Mouse (Mus musculus) naive thymus-derived CD4-positive, alpha-beta T cell, adult 2 months (primary cell): ENCODE measurements around the gene Iyd.

Experiments
- DNase-seq: peaks from one replicate; pipeline ENCODE4 v3.0.0-alpha.2; 2011; ENCODE audit warnings: low read depth

The Iyd gene

GRCm38 (mm10) chr10:3549384-3549783 lies 9.3 kb downstream of the Iyd start:
- no peak for DNase-seq

GRCm38 (mm10) chr10:3555128-3555527 lies 15.1 kb downstream of the Iyd start:
- no peak for DNase-seq

GRCm38 (mm10) chr10:3556538-3556937 lies 16.5 kb downstream of the Iyd start:
- DNase-seq = no peak

- DNase-seq = no peak
These were observed 19.1 kb downstream of the Iyd start for GRCm38 (mm10) chr10:3559136-3559535.

- no peak for DNase-seq
These were observed 22.1 kb downstream of the Iyd start for GRCm38 (mm10) chr10:3562165-3562564.

- no peak for DNase-seq
These were observed 25.1 kb downstream of the Iyd start for GRCm38 (mm10) chr10:3565126-3565525.

GRCm38 (mm10) chr10:3567821-3568220 lies 27.8 kb downstream of the Iyd start:
- no peak for DNase-seq

- no peak for DNase-seq
These were observed 32.9 kb downstream of the Iyd start for GRCm38 (mm10) chr10:3572723-3573649.

- DNase-seq = no peak
These were observed 34.0 kb downstream of the Iyd start for GRCm38 (mm10) chr10:3573905-3574500.

GRCm38 (mm10) chr10:3590632-3591031 lies 50.6 kb downstream of the Iyd start:
- no peak for DNase-seq

GRCm38 (mm10) chr10:3591790-3592189 lies 51.8 kb downstream of the Iyd start:
- DNase-seq = no peak

GRCm38 (mm10) chr10:3596697-3597096 lies 56.7 kb downstream of the Iyd start:
- DNase-seq = no peak

- no peak for DNase-seq
These were observed 57.7 kb downstream of the Iyd start for GRCm38 (mm10) chr10:3597760-3598159.
